27 mouse cellular contexts compared by ENCODE assay signal in the genomic region with DNA sequence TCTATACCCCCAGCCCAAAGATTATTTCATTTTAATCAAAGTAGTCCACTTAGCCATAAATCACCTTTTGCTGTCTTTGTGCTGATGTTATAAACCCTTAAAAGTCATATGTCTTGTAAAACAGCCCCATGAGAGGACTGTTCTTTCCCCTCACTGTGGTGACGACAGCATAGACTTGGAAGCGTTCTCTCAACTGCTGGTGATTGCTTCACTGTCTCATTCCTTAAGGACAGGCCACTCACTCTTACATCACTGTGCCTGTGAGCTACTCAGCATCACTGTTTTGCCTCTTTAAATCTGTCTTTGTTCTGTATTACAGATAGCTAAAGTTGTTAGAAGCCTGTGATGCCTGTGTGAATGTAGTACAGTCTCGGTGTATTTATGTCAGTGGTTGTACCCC. TPM values are rescaled to one million over a fixed set of nuclear protein-coding genes. Genes with fewer than 3 reads are reported as not detected.
DNase-seq lines count a peak whose midpoint lies in the region; ATAC-seq and TF ChIP-seq lines count a peak whose summit lies in the region.
"Had no signal": no experiment of that assay in that cellular context is flagged by ENCODE, and none has a peak within 500 bp of the region (broad histone marks: within the 10 kb centered on the region; RNA-seq: fewer than 3 reads in every experiment).

No protein-coding gene starts in this region.

- peak; percentile 55 for DNase-seq in adrenal gland, postnatal 14 days
- DNase-seq in adrenal gland, adult 18-20 months (ENCODE audit: low spot score in 2 of 2) = no peak
- peak; percentile 18 for DNase-seq in heart, postnatal 0 days (ENCODE audit: low spot score)
- DNase-seq in lung, postnatal 36 days = peak; percentile 25
- DNase-seq in lung, adult 2 months = no peak
- DNase-seq in skeletal muscle tissue, adult 2 months (ENCODE audit: low read depth, low spot score) = peak; percentile 36
- DNase-seq in thymus, adult 18-20 months = no peak
- DNase-seq: B cell, adult 2 months; cerebellum, adult 8-10 months; heart, postnatal 36 days; kidney, adult 8-10 months; kidney, postnatal 10 days; liver, postnatal 0 days; thymus, adult 2 months; thymus, postnatal 4 days had no signal

- ATAC-seq in heart, postnatal 0 days (ENCODE audit: insufficient read depth, low read depth) = no peak
- no peak for ATAC-seq in heart, embryonic 12.5 days (ENCODE audit: insufficient number of reproducible peaks, low FRiP score)
- ATAC-seq: forebrain, embryonic 14.5 days; intestine, embryonic 15.5 days; liver, postnatal 0 days had no signal

- peaks cover 18% of the 10 kb centered on the region for H3K36me3 ChIP-seq in heart, postnatal 0 days (replicated peaks; ENCODE audit: control insufficient read depth, insufficient read depth, low read length)
- peaks cover 34% of the 10 kb centered on the region for H3K36me3 ChIP-seq in heart, embryonic 12.5 days

- TF ChIP-seq EP300 in heart, postnatal 0 days (IDR thresholded peaks at IDR 0.05; ENCODE audit: low read depth) = no peak

- WGBS in heart, postnatal 0 days = 69% methylated on average over 3 of the region's 3 CpGs
- WGBS in heart, embryonic 12.5 days = 69% methylated on average over 3 of the region's 3 CpGs
- WGBS in lung, adult 2 months = 78% methylated on average over 3 of the region's 3 CpGs

- 0 out of 2 replicates have a peak, but pooled peaks cover 6% of the 10 kb centered on the region for H3K4me1 ChIP-seq in heart, postnatal 0 days (ENCODE audit: control insufficient read depth, insufficient read depth)
- H3K4me1 ChIP-seq in heart, embryonic 12.5 days (replicated peaks) = 0 out of 2 replicates have a peak, but pooled peaks cover 4% of the 10 kb centered on the region
- peaks cover 5% of the 10 kb centered on the region; the same call in 1 of the 2 replicates for H3K4me1 ChIP-seq in lung, adult 2 months (ENCODE audit: control insufficient read depth, insufficient read depth, low read length)
- H3K4me1 ChIP-seq: intestine, embryonic 15.5 days; limb, embryonic 12.5 days had no signal

- no peak overlapping the region for H3K9ac ChIP-seq in heart, postnatal 0 days (replicated peaks; ENCODE audit: low read depth, low read length)
- no peak overlapping the region for H3K9ac ChIP-seq in heart, embryonic 12.5 days
- H3K9ac ChIP-seq: hindbrain, embryonic 15.5 days; intestine, embryonic 15.5 days; limb, embryonic 12.5 days; liver, postnatal 0 days had no signal

- no peak for TF ChIP-seq CTCF in heart, postnatal 0 days (IDR thresholded peaks at IDR 0.05; ENCODE audit: low read depth)
- no peak for TF ChIP-seq CTCF in lung, adult 2 months (IDR thresholded peaks at IDR 0.05; ENCODE audit: insufficient read depth, low read length)

- TF ChIP-seq POLR2A in lung, adult 2 months (IDR thresholded peaks at IDR 0.05; ENCODE audit: borderline replicate concordance, extremely low read depth, low read depth, low read length) = no peak

- no peak overlapping the region for H3K4me3 ChIP-seq in heart, postnatal 0 days (ENCODE audit: low read depth, low read length)
- no peak overlapping the region for H3K4me3 ChIP-seq in heart, embryonic 12.5 days
- no peak overlapping the region for H3K4me3 ChIP-seq in lung, adult 2 months (replicated peaks; ENCODE audit: extremely low read depth, low read depth, low read length)
- H3K4me3 ChIP-seq: hindbrain, embryonic 15.5 days; intestine, embryonic 15.5 days; limb, embryonic 12.5 days had no signal

- H3K27ac ChIP-seq in heart, postnatal 0 days (ENCODE audit: low read depth) = no peak overlapping the region
- H3K27ac ChIP-seq in heart, embryonic 12.5 days (ENCODE audit: poor library complexity, severe bottlenecking) = no peak overlapping the region
- H3K27ac ChIP-seq: hindbrain, embryonic 15.5 days; intestine, embryonic 15.5 days; limb, embryonic 12.5 days had no signal

- no peaks in the 10 kb centered on the region for H3K9me3 ChIP-seq in heart, postnatal 0 days (replicated peaks; ENCODE audit: control insufficient read depth, low read length)
- H3K9me3 ChIP-seq in heart, embryonic 12.5 days (replicated peaks) = 0 out of 2 replicates have a peak, but pooled peaks cover 4% of the 10 kb centered on the region
- H3K9me3 ChIP-seq: G1E; hindbrain, embryonic 15.5 days; intestine, embryonic 15.5 days had no signal

- H3K4me2 ChIP-seq in heart, postnatal 0 days (ENCODE audit: low read depth, low read length) = no peak overlapping the region
- H3K4me2 ChIP-seq in heart, embryonic 12.5 days = no peak overlapping the region
- H3K4me2 ChIP-seq: heart, embryonic 11.5 days; hindbrain, embryonic 15.5 days; intestine, embryonic 15.5 days; limb, embryonic 12.5 days; liver, embryonic 11.5 days; midbrain, embryonic 11.5 days had no signal

- no peaks in the 10 kb centered on the region for H3K27me3 ChIP-seq in heart, postnatal 0 days (ENCODE audit: control insufficient read depth, insufficient read depth, low read length)
- H3K27me3 ChIP-seq in heart, embryonic 12.5 days (replicated peaks) = no peaks in the 10 kb centered on the region
- H3K27me3 ChIP-seq: CH12.LX; hindbrain, embryonic 15.5 days; intestine, embryonic 15.5 days; limb, embryonic 12.5 days had no signal

RNA-seq across cellular contexts. Expression of a gene that starts 55.7 kb away (rescaled TPM):
- total RNA-seq in adrenal gland, postnatal 14 days (2021) = 0.52 and 0.86 TPM in 2 replicates
- total RNA-seq in adrenal gland, adult 18-20 months (2021) = under 1 TPM; 0.29 to 0.43 TPM
- 0.42 and 1.4 TPM in 2 replicates for total RNA-seq in heart, postnatal 0 days (2014; rRNA removed; ENCODE audit: low replicate concordance)
- 1.0 TPM in 2 replicates for polyA plus RNA-seq in heart, postnatal 0 days (2015; fragmentation: Nextera tagmentation; extraction: Ambion mirVana)
- 1.2 and 1.3 TPM in 2 replicates for polyA plus RNA-seq in heart, embryonic 12.5 days (2016; fragmentation: Nextera tagmentation; extraction: Ambion mirVana)
- polyA plus RNA-seq in lung, adult 2 months (2012; rRNA removed) = 0.84 and 0.92 TPM in 2 replicates
- total RNA-seq: megakaryocyte progenitor cell, adult 5-6 weeks; monocyte, adult 5-6 weeks had no signal
- polyA plus RNA-seq: G1E had no signal

Comparison
In these comparisons a context has a peak if more than half of its experiments do, and no peak if none do; other contexts are left out.
1. DNase-seq: peak in adrenal gland, postnatal 14 days (single experiment), heart, postnatal 0 days (single experiment), lung, postnatal 36 days (single experiment) and skeletal muscle tissue, adult 2 months (single experiment); none in adrenal gland, adult 18-20 months (0 of 2), lung, adult 2 months (single experiment) and thymus, adult 18-20 months (0 of 2).